Comparison of ENCODE assay signal across 8 mouse cellular contexts in the genomic region with DNA sequence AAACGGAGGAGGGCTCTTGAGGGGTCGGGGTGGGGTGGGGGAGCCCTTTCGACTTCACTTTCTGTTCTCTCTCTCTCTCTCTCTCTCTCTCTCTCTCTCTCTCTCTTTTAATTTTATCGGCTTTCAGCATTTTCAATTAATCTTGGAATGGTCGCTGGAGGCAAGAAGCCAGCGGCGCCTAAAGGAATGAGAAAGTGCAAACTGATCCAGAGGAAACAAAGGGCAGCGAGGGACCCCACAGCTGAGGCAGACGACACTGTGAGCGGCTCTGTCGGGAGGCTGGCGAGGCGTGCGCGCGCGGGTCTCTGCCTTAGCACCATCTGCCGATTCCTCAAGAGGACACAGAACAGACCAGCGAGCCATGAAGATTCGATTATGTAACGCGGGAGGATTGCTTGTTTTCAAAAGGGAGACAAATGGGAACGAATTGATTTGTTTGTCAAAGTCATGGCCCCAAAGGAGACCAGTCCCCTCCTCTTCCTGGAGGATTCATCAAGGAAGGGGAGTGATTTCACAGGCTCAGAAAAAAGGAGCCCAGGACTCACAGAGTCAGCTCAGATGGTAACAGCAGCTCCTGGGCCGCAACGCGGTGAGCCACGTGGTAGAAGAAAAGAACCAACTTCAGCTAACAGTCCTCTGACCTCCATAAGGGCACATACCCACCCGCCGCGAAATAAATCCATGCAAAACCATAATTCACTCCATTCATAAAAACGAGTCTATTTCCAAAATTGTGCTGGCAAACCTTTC. TPM values are rescaled to one million over a fixed set of nuclear protein-coding genes. Genes with fewer than 3 reads are reported as not detected.
DNase-seq lines count a peak whose midpoint lies in the region; ATAC-seq and TF ChIP-seq lines count a peak whose summit lies in the region.

No protein-coding gene starts in this region.

- WGBS in intestine, postnatal 0 days, result 6% methylated on average over 31 of the region's 31 CpGs
- 3% methylated on average over 31 of the region's 31 CpGs for WGBS in liver, embryonic 14.5 days (ENCODE audit: insufficient replicate concordance)

- no peak for TF ChIP-seq EP300 in liver, embryonic 14.5 days (IDR thresholded peaks at IDR 0.05; ENCODE audit: low read depth)

- H3K27me3 ChIP-seq in intestine, postnatal 0 days (replicated peaks; ENCODE audit: control insufficient read depth, insufficient read depth, low read length), result peaks cover 14% of the 10 kb centered on the region; the same call in 1 of the 2 replicates
- H3K27me3 ChIP-seq in liver, embryonic 14.5 days (ENCODE audit: control insufficient read depth, insufficient read depth, low read length), result peaks cover 35% of the 10 kb centered on the region

- no peak for TF ChIP-seq CTCF in intestine, postnatal 0 days (IDR thresholded peaks at IDR 0.05; ENCODE audit: low read depth)
- TF ChIP-seq CTCF in liver, embryonic 14.5 days (IDR thresholded peaks at IDR 0.05; ENCODE audit: low read depth), result no peak

- peak overlapping the region; percentile 29 for H3K4me3 ChIP-seq in intestine, postnatal 0 days (ENCODE audit: low read depth, low read length)
- peak overlapping the region in 1 of 2 experiments; percentile 0; a peak in 1 of 4 replicates for H3K4me3 ChIP-seq in liver, embryonic 14.5 days (ENCODE audit: insufficient read depth in 1 of 2, low read depth in 2 of 2, low read length in 2 of 2)

- H3K9me3 ChIP-seq in intestine, postnatal 0 days (ENCODE audit: control insufficient read depth), result no peaks in the 10 kb centered on the region
- no peaks in the 10 kb centered on the region for H3K9me3 ChIP-seq in liver, embryonic 14.5 days (ENCODE audit: control insufficient read depth, low read length)

- DNase-seq in adrenal gland, postnatal 25 days, result peak; percentile 47
- DNase-seq in adrenal gland, adult 8-10 months, result no peak
- peak; percentile 85 to 86 for DNase-seq in cerebellum, postnatal 25 days
- DNase-seq in heart, adult 18-20 months, result peak; percentile 45 to 73
- no peak for DNase-seq in liver, embryonic 14.5 days (ENCODE audit: low read depth in 3 of 3, low spot score in 3 of 3)
- DNase-seq in retina, embryonic 14.5 days (ENCODE audit: low spot score), result peak; percentile 86
- no peak for DNase-seq in thymus, postnatal 25 days

- no peak overlapping the region for H3K27ac ChIP-seq in intestine, postnatal 0 days (ENCODE audit: low read depth, low read length)
- no peak overlapping the region for H3K27ac ChIP-seq in liver, embryonic 14.5 days

- peak overlapping the region; percentile 59 for H3K4me2 ChIP-seq in intestine, postnatal 0 days (replicated peaks; ENCODE audit: low read depth)
- H3K4me2 ChIP-seq in liver, embryonic 14.5 days (ENCODE audit: low read depth), result peak overlapping the region; percentile 37

- no peaks in the 10 kb centered on the region; the same call in 1 of the 2 replicates for H3K4me1 ChIP-seq in intestine, postnatal 0 days (replicated peaks; ENCODE audit: control insufficient read depth, insufficient read depth, low read length)
- peaks cover 0 to 9% of the 10 kb centered on the region in 2 experiments; a peak in 2 of 4 replicates for H3K4me1 ChIP-seq in liver, embryonic 14.5 days (replicated peaks; ENCODE audit: control insufficient read depth in 2 of 2, insufficient read depth in 2 of 2, low read length in 1 of 2)

- peak overlapping the region; percentile 31 for H3K9ac ChIP-seq in intestine, postnatal 0 days (ENCODE audit: low read depth, low read length)
- no peak overlapping the region for H3K9ac ChIP-seq in liver, embryonic 14.5 days (replicated peaks)

- ATAC-seq in intestine, postnatal 0 days, result no peak
- ATAC-seq in liver, embryonic 14.5 days (ENCODE audit: insufficient read depth), result no peak

- no peaks in the 10 kb centered on the region for H3K36me3 ChIP-seq in intestine, postnatal 0 days (ENCODE audit: control insufficient read depth, insufficient read depth)
- no peaks in the 10 kb centered on the region for H3K36me3 ChIP-seq in liver, embryonic 14.5 days (replicated peaks; ENCODE audit: control insufficient read depth, insufficient read depth, low read depth)

RNA-seq across cellular contexts. Expression of gene Cabp1, which starts 10.6 kb away (rescaled TPM):
- total RNA-seq in adrenal gland, postnatal 25 days (2021), result 36.4 and 44.4 TPM in 2 replicates
- total RNA-seq in adrenal gland, adult 8-10 months (2022), result 10 to 100 TPM; 11.8 to 59.6 (median 41.5) TPM
- 1 to 10 TPM; 1.8 to 2.0 TPM for total RNA-seq in heart, adult 18-20 months (2021)
- 0.57 and 0.90 TPM in 2 replicates for polyA plus RNA-seq in intestine, postnatal 0 days (2015; fragmentation: Nextera tagmentation; extraction: Ambion mirVana)
- 0.13 and 0.26 TPM in 2 replicates for polyA plus RNA-seq in liver, embryonic 14.5 days (2012; rRNA removed)
- polyA plus RNA-seq in liver, embryonic 14.5 days (2014; fragmentation: Nextera tagmentation; extraction: Ambion mirVana), result 0.14 TPM in 1 of 2 replicates, not detected in the other

RNA-seq across cellular contexts. Expression of gene Pop5, which starts 30.9 kb away (rescaled TPM):
- 77.2 and 94.0 TPM in 2 replicates for total RNA-seq in adrenal gland, postnatal 25 days (2021)
- total RNA-seq in adrenal gland, adult 8-10 months (2022), result 10 to 100 TPM; 75.9 to 87.9 (median 84.9) TPM
- 10 to 100 TPM; 35.6 to 37.4 TPM for total RNA-seq in heart, adult 18-20 months (2021)
- polyA plus RNA-seq in intestine, postnatal 0 days (2015; fragmentation: Nextera tagmentation; extraction: Ambion mirVana), result 75.7 and 77.1 TPM in 2 replicates
- 45.0 and 55.2 TPM in 2 replicates for polyA plus RNA-seq in liver, embryonic 14.5 days (2012; rRNA removed)
- polyA plus RNA-seq in liver, embryonic 14.5 days (2014; fragmentation: Nextera tagmentation; extraction: Ambion mirVana), result 95.5 and 106 TPM in 2 replicates

RNA-seq across cellular contexts. Expression of gene Mlec, which starts 46.8 kb away (rescaled TPM):
- 139 and 194 TPM in 2 replicates for total RNA-seq in adrenal gland, postnatal 25 days (2021)
- 100 to 1,000 TPM; 207 to 274 (median 239) TPM for total RNA-seq in adrenal gland, adult 8-10 months (2022)
- total RNA-seq in heart, adult 18-20 months (2021), result 10 to 100 TPM; 81.5 to 82.4 TPM
- polyA plus RNA-seq in intestine, postnatal 0 days (2015; fragmentation: Nextera tagmentation; extraction: Ambion mirVana), result 56.7 and 59.7 TPM in 2 replicates
- polyA plus RNA-seq in liver, embryonic 14.5 days (2012; rRNA removed), result 22.3 and 34.1 TPM in 2 replicates
- polyA plus RNA-seq in liver, embryonic 14.5 days (2014; fragmentation: Nextera tagmentation; extraction: Ambion mirVana), result 13.9 and 16.1 TPM in 2 replicates

Comparison
In these comparisons a context has a peak if more than half of its experiments do, and no peak if none do; other contexts are left out.
1. DNase-seq: peak in adrenal gland, postnatal 25 days (single experiment), cerebellum, postnatal 25 days (2 of 2), heart, adult 18-20 months (2 of 2) and retina, embryonic 14.5 days (single experiment); none in adrenal gland, adult 8-10 months (single experiment), liver, embryonic 14.5 days (0 of 3) and thymus, postnatal 25 days (single experiment).
2. RNA of gene Cabp1, which starts 10.6 kb away (total RNA-seq): 11.8 to 59.6 TPM in adrenal gland, adult 8-10 months and 36.4 to 44.4 TPM in adrenal gland, postnatal 25 days; 1.8 to 2.0 TPM in heart, adult 18-20 months; every median in the first group is over 4 times any median in the second.